Mouse (Mus musculus) CD4-positive, CD25-positive, alpha-beta regulatory T cell, adult 4 months (primary cell): ENCODE data around the gene Srp14. TPM values are rescaled to one million over a fixed set of nuclear protein-coding genes. Genes with fewer than 3 reads are reported as not detected.

Source experiments
- ATAC-seq: one replicate; pipeline ENCODE4 v1.8.0; 2017
- polyA plus RNA-seq, 2 experiments: library from polyadenylated mRNA; unstranded; fragments of 100-300 nt; shearing (Covaris generic); gene quantifications; one replicate each; pipeline ENCODE4 v1.2.1; 2017

Gene Srp14
- 100 to 1,000 TPM; 272 to 283 TPM for polyA plus RNA-seq

DNA sequence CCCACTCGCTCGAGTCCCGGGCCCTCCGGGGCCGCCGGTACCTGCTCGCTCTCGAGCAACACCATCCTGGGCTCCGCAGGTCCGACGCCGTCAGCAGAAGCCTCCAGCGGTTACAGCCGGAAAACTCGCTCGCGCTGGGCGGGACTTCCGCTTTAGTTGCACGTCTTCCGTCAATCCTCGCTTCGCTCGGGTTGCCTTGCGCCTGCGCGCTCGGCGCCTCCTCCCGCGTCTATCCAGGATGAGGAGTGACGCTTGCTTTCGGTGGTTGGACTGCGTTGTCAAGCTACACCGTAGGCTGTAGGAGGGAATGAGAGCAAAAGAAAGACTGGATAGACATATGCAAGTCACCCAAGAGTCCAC lies at the start of gene Srp14:
Gene Srp14 (minus strand): TSS at position 162 of the 360 bp plus-strand sequence.
- peak; percentile 95 for ATAC-seq

DNA sequence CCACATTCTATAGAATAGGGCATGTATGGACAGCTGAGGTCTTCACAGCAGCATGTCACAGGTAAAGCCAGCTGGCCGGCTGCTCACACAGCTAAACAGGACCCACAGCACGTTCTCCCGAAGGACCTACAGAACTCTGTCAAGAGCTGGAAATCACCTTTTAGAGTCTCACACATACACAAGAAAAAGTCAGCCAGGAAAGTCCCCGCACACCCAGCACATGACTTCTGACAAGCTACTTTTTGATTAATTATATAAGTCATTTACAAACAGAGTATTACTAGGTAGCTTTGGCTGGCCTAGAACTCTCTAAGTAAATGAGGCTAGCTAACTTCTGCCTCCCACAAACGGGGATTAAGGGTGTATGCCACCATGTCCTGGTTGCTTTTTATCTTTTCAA lies 47.0 kb upstream of the Srp14 start:
- peak; percentile 64 for ATAC-seq

DNA sequence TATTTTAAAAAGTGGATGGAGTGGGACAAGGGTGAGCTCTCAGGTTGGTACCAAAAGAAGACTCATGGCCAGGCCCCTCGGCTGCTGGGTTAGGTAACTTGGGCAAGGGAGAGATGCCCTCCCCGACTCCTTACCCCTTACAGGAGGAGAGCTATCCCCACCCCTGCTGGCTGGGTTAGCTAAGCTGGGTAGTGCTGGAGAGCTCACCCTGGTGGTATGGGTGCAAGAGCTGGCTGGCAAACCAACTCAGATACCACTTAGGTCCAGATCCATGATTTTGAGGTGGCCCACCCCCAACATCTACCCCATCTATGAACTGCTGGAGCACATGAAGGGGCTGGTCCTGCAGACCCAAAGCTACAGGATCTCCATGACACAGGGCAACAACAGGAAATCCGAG lies 45.3 kb upstream of the Srp14 start:
- no peak for ATAC-seq

DNA sequence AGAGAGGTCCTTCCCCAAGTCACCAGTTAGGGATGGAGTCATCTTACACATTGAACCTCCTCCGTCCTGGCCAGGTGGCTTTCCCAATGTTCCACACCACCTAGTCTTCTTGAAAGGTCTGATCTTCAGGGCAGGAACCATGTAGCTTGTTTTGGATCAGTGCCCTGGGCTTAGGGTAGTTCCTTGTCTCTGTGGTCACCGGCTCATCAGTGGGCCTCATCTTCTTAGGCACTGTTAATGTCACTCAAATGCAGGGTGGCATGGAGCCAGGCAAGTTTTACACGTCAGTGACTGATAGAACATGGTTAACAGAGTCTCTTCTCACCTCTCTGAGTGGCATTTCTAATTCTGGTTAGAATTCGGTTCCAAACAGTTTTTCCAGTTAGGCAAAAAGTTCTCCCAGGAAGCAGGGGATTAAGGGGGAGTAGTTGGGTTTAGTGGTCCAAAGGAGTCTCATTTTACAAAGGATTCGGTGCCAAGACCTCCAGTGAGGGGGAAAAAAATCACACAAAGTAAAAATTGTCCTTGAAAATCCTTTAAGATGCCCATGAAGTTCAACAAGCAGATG lies 43.7 kb upstream of the Srp14 start:
- no peak for ATAC-seq

DNA sequence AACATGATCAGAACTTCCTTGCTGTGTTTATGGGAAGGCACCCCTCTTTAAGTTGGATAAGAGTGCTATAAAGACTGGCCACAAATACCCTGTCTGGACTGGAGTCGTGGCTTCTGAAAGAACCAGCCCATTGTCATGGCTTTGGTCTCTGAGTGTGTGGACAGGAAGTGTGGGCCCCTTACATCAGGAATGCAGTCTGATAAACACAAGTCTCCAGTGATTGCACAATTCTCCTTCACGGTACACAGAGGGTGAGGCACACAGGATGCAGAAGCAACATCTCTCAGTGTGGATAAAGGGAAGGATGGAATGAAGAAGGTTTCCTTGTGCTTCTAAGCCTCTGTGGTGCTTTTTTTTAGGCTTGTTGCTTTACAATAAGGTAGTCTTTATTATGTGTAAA lies 42.8 kb upstream of the Srp14 start:
- ATAC-seq, result no peak

DNA sequence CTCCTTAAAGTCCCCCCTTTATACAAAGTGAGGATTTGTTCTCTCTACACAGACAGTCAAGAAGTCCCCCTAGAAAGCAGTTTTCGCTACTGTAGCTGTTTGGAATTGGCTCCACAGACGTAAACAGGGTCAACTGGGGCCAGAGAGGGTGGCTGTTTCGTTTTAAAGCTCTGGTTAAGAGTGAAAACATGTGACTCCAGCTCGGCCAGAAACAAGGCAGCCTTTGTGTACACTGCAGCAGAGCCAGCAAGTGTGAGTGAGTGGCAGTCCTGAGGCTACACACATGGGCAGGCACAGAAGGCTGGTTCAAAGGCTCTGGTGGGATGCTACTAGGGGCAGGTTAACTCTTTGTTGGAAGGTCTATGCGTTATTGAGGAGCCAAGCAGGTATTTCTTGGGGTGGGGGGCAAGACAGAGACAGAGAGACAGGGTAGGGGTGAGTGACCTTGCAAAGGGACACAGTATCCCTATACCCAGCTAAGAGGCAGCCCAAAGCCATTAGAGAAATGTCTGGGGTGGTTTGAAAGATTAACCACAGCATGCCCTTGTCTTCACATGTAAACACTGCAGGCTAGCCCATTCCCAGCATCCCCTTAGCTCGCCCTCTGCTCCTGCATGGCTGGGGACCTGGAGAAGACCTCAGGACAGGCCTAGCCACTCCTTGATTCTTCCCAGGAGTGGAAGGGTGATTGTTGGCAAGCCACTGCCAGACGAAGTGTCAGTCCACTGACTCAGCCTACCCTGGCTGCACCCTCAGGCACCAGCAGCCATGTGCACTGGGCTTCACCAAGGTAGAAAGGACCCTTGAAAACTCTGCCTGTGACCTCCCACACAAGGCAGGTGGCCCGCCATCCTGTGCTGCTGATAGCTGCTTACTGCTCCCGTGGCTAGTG lies 40.8 kb upstream of the Srp14 start:
- ATAC-seq, result no peak

DNA sequence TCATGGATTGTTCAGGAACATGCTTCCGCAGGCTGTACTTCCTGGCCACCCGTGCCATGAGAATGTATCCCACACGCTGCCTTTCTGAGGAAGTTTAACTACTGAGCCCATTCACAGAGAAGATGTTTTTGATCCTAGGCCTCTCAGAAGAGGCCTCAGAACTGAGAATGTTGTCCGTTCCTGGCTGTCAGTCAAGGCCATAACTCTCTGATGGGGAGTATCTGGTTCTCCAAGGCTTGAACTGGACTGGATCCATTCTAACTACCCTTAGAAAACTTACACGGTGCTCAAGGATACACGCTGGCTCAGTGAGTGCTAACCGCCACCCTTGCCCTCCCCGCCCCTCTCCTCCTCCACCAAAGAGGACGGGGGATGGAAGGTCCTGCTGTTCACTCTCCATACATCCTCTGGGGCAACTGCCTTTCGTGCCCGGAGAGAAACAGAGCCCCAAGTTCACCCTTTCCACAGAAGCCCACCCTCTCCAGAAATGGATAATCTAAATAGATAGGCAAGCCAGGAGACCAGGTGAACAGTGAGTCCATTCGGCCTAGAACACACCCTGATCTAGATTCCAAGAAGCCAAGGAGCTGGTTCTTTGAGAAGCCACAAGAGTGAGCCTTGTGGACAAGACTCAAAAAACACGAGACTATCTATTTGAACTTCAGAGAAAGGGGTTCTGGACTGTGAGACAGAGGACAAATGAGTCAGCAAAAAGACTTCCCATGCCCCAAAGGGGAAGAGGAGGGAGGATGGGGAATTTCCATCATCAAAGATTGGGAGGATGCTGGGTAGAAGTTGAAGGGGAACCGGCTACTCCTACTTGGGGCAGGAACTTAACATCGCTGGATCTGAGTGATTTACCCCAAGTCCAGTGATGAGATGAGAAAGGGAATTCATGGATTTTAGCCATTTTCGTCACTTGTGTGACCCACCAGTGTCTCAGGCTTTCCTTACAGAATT lies 33.2 kb upstream of the Srp14 start:
- no peak for ATAC-seq

DNA sequence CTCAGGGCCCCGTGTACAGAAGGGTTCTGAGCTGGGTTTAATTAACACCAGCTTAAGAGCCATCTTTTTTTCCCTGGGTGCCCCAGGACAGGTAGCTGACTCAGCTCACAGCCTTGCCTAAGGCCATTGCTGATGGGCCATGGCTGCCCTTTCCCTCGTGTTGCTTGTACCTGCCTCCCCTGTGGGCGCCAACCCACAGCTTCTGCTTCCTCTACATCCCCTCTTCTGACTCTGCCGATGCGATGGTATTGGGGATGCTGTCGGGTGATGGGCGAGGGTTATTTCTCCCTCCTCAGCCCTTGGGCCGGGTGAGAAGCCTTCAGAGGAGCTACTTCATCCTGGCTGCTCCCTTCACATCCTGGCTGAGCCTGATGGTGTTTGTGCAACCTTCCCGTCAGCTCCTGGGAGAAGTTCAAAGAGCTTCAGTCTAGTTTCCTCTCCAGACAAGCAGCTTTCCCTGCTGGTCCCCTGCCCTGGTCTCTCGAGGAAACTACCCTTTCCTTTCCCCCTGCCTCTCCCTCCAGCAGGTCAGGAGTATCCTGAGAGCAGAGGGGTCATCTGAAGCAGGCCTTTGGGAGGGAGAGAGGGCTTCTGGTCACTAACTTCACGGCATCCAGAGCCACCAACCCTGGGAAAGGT lies 32.4 kb upstream of the Srp14 start:
- no peak for ATAC-seq

DNA sequence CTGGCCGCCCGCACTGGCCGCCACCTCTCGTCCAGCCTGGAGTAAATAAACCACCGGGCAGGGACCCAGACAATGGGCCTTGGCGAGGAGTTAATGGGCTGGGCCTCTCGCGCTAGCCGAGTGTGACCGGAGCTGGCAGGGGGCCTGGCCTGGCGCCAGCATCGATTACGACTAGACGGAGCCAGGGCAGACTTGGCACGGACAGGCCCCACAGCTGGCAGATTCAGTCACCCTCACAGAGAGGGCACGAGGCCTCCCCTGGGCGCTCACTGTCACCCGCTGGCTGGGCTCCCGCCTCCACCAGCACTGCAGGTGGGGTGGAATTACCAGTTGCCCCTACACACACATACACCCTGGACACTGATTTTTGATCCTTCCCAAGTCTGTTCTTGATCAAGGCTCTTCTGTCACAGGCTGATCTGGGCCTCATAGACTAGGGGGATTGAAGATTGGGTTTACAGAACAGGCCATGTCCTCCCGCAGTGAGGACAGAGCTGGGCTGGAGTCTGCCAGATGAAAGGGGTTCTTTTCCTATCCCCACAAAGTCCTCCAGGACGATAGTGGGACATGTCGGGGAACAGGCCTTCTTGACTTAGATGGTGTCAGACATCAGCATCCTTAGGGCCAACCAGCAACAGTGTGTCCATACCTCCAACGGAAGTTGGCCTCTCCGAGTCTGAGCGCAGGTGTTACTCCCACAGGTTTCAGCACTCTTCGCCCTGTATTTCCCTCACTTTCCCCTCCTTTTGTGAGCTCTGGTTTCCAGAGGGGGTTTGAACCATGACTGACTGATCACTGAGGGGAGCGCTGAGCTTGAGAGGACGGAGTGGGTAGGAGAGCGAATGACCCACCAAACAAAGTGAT lies 31.2 kb upstream of the Srp14 start:
- ATAC-seq, result no peak

DNA sequence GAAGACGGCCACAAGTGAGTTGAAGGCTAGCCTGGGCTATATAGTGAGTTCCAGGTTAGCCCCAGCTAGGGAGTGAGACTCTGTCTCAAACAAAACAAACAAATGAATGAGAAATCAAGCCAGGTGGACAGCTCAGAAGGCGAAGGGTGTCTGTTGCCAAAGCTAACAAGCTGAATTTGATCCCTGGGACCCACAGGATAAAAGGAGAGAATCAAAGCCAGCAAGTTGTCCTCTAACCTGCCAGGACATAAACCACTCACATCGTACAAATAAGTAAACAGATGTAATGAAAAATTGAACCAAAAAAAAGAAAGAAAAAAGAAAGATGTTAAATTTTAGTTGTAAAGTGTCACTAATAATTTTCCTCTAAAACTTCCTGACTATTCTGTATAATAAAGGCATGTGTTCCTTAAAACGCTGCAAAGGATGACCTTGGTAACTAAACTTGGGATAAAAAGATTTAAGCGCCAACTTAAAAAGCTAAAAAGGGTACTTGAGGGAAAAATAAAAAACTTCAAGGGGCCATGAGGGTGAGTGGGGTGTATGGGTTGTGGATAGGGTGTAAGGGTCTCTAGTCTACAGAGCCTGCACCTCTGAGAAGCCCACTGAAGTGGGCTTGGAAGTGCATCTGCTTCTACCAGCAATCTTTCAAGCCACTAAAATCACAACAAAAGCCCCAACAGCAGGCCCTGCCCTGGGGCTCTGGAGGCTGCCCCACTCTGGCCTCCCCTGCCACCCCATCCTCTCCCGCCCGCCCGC lies 30.4 kb upstream of the Srp14 start:
- no peak for ATAC-seq

DNA sequence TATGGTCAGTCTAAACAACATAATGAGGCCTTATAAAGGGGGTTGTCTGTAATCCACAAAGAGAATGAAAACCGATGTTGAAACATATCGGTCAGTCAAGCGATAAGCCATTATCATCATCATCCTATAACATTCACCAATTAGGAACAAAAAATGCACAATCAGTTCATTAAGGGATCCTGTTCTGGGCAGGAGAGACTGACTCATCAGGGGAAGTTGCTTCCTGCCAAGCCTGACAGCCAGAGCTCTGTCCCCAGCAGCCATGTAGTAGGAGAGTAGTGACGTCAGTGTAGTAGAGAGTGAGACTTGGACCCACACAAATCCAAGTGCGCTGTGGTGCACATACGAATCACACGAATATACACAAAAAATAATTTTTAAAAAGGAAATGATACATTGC lies 27.6 kb upstream of the Srp14 start:
- ATAC-seq, result no peak

DNA sequence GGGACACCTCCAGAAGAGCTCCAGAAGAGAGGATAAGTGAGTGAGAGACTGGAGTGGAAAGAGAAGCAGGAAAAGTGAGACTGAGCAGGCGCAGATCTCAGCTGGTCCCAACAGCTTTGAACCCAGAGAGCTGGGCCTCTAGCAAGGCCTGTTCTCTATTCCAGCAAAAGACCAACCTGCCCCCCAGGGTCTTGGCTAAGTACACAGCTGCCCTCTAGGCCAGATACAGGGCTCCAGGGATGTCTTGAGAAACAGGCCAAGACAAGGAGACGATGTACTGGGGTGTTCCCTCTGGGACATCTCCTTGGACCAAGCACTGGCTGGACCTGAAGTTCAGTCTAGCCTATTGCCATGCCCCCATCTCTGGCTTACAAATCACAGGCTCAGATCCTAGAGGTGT lies 20.7 kb upstream of the Srp14 start:
- ATAC-seq, result no peak

DNA sequence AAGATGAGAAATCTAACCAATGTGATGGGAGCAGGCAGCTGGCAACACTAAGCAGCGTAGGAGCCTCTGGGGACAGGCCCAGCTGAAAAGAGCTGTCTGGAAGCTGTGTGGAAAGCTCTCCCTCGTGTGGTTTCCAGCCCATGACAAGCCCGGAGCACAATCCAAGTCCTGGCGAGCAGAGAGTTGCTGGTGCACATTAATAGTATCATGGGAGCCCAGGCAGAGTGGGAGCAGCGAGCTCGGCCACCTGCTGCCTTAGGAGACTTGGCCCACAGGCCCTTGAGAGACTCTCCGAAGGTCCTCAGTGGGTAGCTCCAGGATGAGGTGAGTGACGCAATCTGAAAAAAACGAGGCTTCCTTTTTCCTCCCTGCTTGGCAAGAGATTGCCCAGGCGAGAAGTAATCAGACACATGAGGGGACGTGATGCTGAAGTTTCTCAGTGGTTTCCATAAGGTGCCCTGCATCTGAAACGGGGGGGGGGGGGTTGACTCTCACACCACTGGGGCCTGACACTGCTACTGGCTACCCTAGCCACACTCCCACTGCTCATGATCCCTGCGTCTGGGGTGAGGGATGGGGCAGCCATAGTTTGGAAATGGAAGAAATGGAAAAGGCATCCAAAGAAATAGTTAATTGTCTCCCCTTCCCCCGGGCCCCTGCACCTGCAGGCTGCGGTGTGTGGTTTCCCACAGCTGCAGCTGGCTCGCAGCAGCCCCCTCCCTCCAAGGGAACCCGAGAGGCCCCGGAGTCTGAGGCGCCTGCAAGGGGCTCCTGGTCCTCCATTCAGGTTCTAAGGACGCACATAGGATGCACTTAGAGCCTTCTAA lies 19.8 kb upstream of the Srp14 start:
- ATAC-seq, result peak; percentile 47

DNA sequence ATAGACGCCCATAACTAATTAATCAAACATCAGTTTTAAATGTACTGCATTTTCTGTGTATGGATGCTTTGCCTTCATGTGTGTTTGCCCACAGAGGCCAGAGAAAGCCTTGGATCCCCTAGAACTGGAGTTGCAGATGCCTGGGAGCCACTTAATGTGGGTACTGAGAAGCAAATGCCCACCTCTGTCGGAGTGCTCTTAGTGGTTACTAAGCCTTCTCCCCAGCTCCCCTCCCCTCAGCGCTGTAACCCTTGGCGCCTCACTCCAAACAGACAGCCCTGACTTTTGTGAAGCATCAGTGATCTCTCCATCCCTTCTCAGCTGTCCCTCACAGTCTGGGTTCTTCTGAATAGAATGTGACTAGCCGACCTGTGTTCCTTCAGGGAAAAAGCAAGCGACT lies 19.0 kb upstream of the Srp14 start:
- ATAC-seq, result no peak

DNA sequence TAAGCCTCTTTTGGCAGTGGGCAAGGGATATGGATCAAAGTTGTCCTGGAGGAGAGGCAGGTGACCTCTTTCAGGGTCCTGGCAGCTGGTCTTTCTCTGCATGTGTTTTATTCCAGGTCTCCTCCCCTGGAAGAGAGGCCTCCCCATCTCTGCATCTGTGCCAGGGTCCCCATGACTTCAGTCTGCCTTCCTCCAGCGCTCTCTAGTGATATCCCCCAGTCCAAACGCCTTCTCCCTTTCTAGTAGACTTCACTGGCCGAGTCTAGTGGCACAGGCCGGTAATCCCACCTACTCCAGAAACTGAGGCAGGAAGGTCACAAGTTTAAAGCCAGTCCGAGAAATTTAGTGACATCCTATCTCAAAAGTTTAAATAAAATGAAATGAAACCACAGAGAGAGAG lies 18.4 kb upstream of the Srp14 start:
- no peak for ATAC-seq

DNA sequence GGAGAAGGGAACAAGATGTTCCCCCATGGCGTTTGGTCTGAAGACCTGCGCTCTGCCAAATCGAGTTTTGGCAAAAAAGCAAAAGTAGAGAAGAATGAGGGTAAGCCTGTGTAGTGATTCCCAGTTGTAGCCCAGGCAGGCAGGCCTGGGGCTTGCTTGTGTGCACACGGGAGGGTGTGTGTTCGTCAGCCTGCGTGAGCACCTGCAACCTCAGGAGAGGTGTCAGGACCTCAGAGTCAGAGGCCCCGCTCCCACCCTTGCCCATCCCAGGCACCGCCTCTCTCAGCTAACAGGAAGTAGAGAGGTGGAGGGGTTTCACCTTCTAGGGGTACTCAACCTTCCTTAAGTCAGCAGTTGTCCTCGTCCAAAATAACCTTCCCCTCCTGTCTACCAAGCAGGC lies 15.5 kb upstream of the Srp14 start:
- ATAC-seq, result no peak

DNA sequence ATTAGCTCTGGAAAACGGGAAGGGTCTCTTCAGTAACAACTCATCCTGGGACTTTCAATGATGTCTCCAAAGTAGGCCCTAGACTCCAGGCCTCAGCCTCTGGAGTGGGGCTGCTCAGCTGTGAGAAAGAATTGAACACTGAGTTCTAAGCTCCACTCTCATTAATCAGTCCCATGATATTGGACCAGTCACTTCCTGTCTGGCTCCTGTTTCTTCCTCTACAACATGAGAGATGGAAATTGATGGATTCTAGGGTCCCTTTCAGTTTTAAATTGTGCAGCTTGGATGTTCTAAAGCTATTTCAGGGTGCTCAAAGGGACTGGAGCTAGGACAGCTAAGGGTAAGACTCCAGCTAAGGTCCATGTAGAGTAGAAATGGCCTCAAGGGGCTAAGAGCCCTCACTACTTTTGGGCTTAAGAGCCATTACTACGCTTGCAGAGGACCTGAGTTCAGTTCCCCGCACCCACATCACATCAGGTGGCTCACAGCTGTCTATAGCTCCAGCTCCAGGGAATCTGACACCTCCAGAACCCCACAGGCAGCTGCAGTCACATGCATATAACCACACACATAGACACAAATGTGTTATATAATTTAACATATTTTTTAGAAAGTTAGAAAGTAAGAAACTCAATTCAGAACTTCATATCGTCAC lies 12.4 kb upstream of the Srp14 start:
- ATAC-seq, result peak; percentile 9

DNA sequence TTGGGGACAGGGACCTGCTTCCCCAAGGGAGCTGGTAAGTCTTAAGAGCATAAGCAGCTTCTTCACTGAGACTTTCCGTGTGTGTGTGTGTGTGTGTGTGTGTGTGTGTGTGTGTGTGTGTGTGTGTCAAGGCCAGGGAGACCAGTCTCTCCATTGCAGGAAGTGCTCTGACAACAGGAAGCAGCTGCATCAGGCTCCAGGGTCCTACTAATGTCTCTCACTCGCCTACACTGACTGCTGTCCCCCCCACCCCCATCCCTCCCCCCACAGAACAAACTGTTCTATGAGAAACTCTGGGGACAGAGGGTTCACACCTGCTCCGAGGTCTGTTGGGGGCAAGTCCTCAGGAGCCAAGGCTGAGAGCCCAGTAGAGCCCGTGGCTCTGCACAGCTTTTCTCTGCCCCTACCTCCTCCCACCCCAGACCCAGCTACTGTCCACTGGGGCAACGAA lies 11.8 kb upstream of the Srp14 start:
- ATAC-seq, result peak; percentile 73
